Mouse (Mus musculus): ENCODE measurements around the gene Ndufs5.

The Ndufs5 gene

DNA sequence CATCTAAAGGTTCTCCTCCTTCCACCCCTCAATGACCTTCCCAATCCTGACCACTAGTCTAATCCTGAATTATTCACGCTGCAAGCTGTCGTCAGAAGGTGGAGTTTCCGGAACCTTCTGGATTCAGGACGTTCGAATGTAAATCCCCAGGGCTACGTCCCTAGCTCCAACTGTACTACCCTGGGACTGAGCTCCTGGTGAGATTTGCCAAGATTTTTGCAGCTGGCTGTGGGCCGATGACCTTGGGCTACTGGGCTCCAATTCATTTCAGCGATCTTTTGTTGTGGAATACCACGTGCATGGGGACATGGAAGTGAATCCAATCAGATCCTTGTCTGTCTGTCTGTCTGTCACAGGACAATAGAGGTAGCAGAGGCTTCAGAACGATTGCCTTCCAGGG lies 27.7 kb downstream of the Ndufs5 start:
- in situ Hi-C loops (cut with MboI; ENCODE audit: low sequenced_read_pairs) = no loop called here

DNA sequence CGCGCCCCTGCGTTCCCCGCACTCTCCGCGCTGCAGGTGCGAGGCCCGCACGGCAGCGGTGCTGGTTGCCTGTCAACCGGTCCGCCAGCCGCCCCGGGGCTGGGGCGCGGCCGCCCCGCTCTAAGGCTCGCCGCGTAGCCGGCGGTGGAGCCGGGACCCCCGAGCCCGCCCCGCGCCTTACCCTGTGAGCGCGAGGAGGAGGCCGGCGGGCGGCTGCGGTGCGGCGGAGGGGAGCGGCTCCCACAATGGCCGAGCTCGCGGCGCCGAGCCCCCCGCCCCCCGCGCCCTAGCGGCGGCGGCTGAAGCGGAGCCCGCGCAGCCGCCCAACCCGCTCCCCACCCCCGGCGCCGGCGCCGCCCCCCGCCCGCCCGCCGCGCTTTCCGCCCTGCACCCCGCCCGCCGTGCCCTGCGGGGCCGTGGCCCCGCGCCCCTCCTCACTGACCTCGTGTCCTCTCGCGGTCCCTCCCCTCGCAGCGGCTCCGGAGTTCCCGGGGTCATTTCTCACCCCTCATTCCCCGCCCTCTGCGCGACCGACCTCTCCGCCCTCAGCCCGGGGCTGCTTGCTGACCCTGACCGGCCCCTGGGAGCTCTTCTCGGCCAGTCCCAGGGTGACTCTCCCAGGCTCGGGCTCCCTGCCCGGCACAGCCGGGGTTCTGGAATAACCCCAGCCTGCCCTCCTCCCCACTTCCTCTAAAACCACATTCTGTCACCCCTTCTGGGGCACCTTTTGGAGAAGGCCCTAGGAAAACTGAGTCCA lies 30.8 kb downstream of the Ndufs5 start:
- in situ Hi-C loops (cut with MboI; ENCODE audit: low sequenced_read_pairs) = no loop called here

DNA sequence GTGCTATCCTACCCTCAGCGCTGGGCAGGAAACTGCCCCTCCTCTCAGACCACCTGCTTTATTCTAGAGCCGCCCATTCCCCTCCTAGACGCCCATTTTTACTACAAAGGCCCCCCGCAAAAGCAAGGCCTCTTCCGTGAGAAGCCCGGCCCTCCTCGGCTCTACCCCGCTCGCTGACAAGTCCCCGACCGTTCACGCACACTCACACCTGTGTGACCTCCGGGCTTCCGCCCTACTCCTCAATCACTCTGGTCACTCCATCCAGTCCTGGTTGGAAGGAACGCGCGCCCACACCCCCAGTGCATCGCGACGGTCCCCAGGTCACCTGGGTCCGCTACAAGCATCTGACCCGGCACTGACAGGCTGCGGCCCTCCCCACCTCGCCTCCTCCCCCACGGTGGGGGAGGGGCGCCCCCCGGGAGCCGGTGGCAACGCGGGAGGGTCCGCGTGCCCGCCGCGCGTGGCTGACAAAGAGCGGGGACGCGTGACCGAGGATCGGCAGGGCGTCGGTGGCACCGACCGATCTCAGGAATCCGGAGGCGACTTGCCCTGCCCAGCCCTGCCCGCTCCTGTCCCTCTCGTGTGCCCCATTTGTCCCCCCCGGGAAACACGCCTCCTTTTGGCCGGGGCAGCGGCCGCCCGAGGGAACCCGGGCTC lies 31.5 kb downstream of the Ndufs5 start:
- in situ Hi-C loops (cut with MboI; ENCODE audit: low sequenced_read_pairs) = no loop called here

- in situ Hi-C loops (cut with MboI; ENCODE audit: low sequenced_read_pairs) = no loop called here
Measured at GRCm38 (mm10) chr4:123685506-123686242, 32.3 kb downstream of the Ndufs5 start.

- in situ Hi-C loops (cut with MboI; ENCODE audit: low sequenced_read_pairs) = no loop called here
Measured at GRCm38 (mm10) chr4:123685046-123685445, 33.0 kb downstream of the Ndufs5 start.

- in situ Hi-C loops (cut with MboI; ENCODE audit: low sequenced_read_pairs) = no loop called here
Measured at GRCm38 (mm10) chr4:123684260-123684659, 33.7 kb downstream of the Ndufs5 start, which contains the start of gene Macf1. TSS of gene Macf1 (minus strand) at chr4:123684360.

DNA sequence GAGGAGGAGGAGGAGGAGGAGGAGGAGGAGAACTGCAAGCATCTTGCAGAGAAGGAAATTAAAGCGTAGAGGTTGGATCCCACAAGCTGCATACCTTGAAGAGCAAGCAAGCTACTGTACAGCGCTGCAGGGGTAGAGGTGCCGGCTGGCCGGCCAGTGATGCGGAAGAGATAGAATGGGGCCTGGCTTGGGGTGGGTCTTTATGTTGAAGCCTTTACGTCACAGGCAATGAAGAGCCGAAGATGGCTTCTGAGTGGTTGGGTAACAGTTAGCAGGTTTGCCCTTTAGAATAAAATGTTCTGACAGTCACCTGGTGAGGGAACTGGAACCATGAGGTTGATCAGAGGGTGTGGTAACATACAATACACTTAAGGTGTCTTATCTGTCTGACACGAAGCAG lies 35.7 kb downstream of the Ndufs5 start:
- in situ Hi-C loops (cut with MboI; ENCODE audit: low sequenced_read_pairs) = no loop called here

- in situ Hi-C loops (cut with MboI; ENCODE audit: low sequenced_read_pairs) = no loop called here
Measured at GRCm38 (mm10) chr4:123680962-123681361, 37.0 kb downstream of the Ndufs5 start.

GRCm38 (mm10) chr4:123677060-123677804 lies 40.8 kb downstream of the Ndufs5 start:
- in situ Hi-C loops (cut with MboI; ENCODE audit: low sequenced_read_pairs) = no loop called here

- in situ Hi-C loops (cut with MboI; ENCODE audit: low sequenced_read_pairs) = no loop called here
Measured at GRCm38 (mm10) chr4:123670598-123670997, 47.4 kb downstream of the Ndufs5 start.

- in situ Hi-C loops (cut with MboI; ENCODE audit: low sequenced_read_pairs) = no loop called here
Measured at GRCm38 (mm10) chr4:123669696-123670095, 48.3 kb downstream of the Ndufs5 start.

GRCm38 (mm10) chr4:123667260-123667867 lies 50.6 kb downstream of the Ndufs5 start:
- in situ Hi-C loops (cut with MboI; ENCODE audit: low sequenced_read_pairs) = no loop called here

- in situ Hi-C loops (cut with MboI; ENCODE audit: low sequenced_read_pairs) = no loop called here
Measured at GRCm38 (mm10) chr4:123666517-123666916, 51.5 kb downstream of the Ndufs5 start.

GRCm38 (mm10) chr4:123665681-123666278 lies 52.2 kb downstream of the Ndufs5 start:
- in situ Hi-C loops (cut with MboI; ENCODE audit: low sequenced_read_pairs) = no loop called here

GRCm38 (mm10) chr4:123664951-123665661 lies 52.9 kb downstream of the Ndufs5 start:
- in situ Hi-C loops (cut with MboI; ENCODE audit: low sequenced_read_pairs) = no loop called here

GRCm38 (mm10) chr4:123664021-123664950 lies 53.7 kb downstream of the Ndufs5 start:
- in situ Hi-C loops (cut with MboI; ENCODE audit: low sequenced_read_pairs) = no loop called here

DNA sequence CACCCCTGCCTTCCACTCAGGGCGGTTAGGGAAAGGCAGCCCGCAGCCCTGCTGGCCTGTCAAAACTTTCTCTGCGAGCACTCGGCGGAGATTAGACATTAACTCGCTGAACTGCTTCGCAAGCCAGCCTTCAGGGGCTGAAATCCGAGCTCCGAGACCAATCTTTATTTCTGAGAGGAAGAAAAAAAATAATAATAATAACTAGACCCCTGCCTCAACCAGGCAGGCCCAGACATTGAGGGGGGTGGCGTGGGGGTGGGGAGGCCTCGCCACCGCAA lies 54.4 kb downstream of the Ndufs5 start:
- in situ Hi-C loops (cut with MboI; ENCODE audit: low sequenced_read_pairs) = no loop called here

DNA sequence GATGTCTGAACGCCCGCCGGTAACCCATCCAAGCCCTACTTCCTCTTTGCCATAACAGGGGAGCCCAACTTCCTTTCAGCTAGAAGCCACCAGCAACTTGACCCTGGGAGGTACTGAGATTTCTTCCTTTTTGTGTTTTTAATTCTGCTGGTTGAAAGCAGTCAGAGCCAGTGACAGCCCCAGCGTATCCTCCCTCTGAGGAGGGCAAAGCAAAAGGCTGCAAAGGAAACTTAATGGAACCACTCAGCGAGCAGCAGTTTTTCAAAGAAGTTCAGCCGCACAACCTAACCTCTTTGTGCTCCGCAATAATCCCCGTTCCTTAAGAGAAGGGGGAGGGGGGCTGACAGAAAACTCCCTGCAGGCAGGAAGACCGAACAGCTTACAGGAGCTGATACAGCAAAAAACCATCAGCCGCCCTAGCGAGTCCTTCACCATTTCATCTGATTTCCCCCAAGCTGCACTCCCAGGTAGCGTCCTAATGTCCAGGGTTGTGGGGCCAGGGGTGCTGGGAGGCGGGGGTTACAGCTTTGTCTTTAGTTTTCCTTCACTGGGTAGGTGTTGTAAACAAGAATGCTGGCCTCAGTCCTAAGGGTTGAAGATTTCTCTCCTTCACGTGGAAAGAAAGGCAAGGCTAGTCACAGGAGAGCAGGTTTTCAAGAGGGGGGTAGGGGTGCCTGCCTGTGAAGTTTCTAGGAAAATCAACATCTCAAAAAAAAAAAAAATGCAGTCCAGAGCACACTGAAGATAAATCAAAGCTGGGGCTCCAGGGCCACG lies 54.9 kb downstream of the Ndufs5 start:
- in situ Hi-C loops (cut with MboI; ENCODE audit: low sequenced_read_pairs) = no loop called here

Data from CH12F3 (cell line).